Mouse (Mus musculus) heart, postnatal 10 days (tissue): ENCODE measurements around the gene Zfp523. TPM values are rescaled to one million over a fixed set of nuclear protein-coding genes. Genes with fewer than 3 reads are reported as not detected.

Experiments
- DNase-seq, 2 experiments: peaks; one replicate each; pipeline ENCODE4 v3.0.0; 2021
- intact Hi-C: fragments of 180-260 bp; cut with DNase I; formaldehyde crosslinking; loops from one replicate; pipeline ENCODE4 v1.15.1; 2025
- total RNA-seq, 2 experiments: library from RNA; stranded (reverse); gene quantifications; 2 replicates each; pipeline ENCODE4 v1.2.3; 2021

Zfp523 gene
- total RNA-seq, 2 experiments from 2014 or later = 21.4 to 26.9 TPM

DNA sequence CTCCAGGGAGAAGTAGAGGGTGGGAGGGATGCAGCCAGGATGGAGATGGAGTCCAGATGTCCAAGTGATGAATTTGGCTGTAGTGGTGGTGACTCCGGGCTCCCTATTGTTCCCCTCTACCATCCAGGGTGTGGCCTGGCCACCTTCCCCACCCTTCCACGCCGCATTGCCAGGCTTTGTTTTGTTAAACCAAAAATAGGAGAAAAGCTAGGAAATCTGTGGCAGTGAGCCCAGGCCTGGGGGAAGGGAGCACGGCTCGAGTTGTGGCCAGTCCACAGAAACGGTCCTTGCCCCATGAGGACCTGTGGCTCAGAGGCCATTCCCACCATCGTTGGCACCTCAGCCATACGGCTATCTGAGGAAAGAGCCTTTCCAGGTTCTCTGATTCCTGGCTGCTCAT is 22.0 kb upstream of the Zfp523 start:
- intact Hi-C loops = no loop called here
- DNase-seq = no peak

DNA sequence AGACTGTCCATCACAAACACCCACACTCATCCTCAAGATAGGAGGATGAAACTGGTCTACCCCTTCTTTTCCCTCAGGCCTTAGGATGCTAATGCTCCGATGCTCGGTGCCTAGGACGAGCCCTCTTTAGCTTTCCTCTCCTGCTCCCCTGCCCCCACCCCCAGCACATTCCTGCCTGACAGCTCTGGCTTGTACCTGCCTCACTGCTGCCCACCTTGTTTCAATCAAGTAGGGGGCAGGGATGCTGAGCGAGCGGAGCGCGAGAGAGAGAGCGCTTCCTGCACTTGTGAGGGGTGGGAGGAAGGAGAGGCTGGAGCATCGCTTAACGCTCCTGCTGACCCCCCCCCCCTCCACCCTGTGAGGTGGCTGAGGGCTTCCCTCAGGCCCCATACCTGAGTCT is 16.6 kb upstream of the Zfp523 start:
- intact Hi-C loops = no loop called here
- no peak for DNase-seq

DNA sequence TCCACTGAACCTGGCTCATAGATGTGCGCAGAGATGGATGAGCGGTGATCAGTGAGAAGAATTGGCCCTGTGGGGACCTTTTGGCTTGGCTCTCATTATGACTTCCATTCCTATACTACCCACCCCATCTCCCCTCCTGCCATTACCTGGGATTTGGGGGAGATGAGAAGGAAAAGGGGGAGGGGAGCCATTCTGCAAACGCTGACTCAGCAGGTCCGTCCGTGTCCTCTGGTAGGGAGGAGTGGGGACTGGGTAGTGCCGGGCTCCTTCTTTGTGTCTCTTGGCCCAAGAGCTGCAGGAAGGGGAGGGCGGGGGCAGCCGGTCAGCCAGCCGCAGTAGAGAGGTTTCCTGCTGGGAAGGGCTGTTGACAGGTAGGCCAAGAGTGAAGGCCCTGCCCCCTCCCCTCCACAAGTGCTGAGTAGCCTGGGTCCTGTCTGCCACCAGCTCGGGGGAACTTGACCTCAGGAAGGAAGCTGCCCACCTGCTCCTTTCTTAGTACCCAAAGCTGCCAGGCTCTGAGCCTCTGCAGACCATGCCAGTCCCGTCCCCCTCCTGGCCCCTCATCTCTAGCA is 15.5 kb upstream of the Zfp523 start:
- no peak for DNase-seq
- intact Hi-C loops = no loop called here

DNA sequence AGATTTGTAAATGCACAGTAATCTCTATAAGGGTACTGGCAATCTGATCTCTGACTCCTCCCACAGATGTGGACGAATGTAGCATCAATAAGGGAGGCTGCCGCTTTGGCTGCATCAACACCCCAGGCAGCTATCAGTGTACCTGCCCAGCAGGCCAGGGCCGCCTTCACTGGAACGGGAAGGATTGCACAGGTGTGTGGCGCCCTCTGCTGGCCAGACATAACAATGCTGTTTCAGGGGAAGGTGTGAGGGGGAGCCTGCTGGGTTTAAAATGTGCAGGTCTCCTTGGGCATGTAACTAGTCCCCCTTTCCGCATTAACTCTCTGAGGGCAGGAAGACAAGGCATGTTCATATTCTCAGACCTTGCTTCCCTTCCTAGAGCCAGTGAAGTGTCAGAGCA is 13.3 kb upstream of the Zfp523 start:
- peak; percentile 77 to 88 for DNase-seq
- intact Hi-C loops = loop anchor here (1.0 to 2.0 kb wide), 2 partner anchors 78 to 173 kb away; no protein-coding TSS in a partner anchor

DNA sequence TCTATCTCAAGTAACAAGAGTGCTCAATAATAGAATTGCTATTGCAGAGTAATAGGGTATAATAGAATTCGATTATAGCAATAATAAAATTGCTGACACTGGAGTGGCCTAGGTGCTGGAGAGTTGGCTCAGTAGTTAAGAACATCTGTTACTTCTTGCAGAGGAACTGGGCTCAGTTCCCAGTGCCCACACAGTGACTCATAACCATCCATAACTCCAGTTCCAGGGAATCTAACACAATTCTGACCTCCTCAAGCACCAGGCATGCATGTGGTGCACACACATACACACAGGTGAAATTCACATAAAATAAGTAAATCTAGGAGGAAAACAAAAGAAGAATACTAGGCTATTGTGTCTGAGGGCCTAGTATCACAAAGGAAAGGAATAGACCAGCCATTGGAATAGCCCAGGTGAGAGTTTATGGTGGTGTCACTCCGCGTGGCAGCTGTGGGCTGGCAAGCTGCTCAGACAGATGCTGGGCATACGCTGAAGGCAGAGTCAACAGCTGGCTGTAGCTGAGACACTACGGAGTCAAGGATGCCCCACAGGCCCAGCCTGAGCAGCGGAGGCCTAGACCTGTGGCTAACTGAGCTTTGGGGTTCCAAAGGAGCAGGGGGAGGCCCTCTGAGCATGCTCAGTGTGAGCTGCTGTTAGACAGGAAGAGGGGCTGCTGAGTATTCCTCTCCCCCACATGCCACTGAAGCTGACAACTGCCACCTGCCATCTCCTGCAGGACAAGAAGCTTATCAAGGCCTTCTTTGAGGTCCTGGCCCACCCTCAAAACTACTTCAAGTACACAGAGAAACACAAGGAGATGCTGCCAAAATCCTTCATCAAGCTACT is 6.2 kb upstream of the Zfp523 start:
- DNase-seq = no peak
- intact Hi-C loops = loop anchor here (5.0 kb wide), 1 partner anchor 263 kb away; the partner anchor contains the start of genes Anks1 and Taf11

DNA sequence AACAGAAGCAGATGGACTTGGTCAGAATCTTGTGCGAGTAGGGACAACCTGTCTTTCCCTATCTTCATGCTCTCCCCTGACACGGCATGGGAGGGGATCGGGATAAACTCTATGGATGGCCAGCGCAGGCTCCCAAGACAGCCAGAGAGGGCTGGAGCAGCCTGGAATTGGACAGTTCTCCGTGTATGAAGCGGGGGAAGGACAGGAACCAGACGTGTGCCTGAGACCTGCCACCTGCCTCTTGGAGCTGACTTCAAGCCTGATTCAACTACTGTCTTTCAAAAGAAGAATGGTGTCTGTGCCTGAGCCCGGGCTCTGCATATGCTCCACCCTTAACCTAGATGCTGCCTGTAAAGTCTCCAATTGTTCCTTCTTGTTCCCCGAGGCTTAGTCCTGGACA is 4.2 kb upstream of the Zfp523 start:
- DNase-seq = no peak
- intact Hi-C loops = loop anchor here (5.0 kb wide), 1 partner anchor 265 kb away; the partner anchor contains the start of genes Anks1 and Taf11

DNA sequence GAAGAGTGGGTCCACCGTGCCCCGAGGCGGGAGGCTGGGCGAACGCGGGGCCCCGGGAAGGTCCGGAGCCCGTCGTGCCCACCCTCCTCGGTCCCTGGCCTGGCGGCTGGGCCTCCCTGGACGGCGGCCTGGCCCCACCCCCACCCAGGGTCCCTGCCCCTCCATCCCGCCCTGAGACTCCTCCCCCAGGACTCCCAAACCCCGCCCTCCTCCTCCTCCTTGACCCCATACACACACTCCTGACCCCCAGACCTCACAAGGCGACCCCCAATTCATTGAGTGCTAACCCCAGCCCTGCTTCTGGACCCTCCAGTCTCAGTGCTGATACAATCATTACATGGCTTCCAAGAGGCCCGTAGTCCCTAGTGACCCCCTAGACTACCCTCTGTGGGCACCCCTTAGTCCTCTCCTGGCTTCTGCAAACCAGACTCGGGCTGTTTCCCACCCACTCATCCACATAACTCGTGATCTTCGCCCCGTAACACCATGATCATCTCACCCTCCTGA is 664 bp downstream of the Zfp523 start:
- intact Hi-C loops = no loop called here
- no peak for DNase-seq

DNA sequence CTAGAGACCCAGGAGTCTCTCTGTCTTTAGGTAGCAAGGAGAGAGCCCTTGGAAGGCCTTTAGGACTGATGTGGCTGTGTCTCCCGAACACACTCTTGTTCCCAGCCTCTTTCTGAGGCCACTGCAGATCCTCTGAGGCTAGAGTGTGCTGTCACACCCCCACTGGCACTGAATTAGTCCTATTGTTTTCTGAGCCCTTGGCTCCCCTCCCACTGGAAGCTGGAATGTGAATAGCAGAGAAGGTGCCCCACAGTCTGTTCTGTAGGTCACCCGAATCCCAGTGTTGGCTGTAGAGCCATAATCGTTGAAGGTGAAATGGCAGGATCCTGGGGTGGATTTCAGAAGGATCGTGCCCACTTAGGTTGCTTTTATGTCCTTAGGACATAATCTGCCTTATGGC is 3.4 kb downstream of the Zfp523 start:
- intact Hi-C loops = no loop called here
- DNase-seq = peak; percentile 68 to 72

DNA sequence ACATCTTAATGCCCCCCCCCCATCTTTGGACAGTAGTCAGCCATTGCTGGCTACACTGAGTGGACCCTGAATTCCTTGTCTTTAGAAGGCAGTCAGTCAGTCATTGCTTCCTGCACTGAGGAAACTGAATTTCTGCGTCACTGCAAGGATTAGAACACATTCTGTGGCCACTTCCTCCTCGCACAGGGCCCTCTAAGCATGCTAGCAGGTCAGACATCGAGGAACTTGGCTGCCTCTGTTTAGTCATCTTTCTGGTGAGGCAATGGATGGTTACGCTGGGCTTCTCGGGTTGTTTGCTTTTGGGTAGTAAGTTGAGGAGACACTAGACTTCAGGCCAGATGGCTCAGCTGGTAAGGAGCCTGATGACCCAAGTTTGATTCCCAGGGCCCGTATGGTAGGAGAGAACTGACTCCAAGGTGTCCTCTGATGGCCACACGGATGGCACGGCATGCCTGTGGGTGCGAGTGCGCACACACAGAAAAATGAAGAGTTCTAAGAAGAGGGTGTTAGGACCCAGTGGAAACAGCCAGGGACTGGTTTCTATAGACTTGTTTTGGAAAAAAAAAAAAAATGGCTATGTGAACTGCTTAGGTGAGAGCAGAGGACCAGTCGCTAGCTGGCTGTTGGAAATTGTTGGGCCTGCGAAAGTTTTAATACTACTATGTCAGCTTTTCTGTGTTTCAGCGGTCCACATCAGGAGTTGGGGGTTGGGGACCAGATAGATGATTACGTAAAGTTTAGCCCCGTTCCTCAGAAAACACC is 4.0 kb downstream of the Zfp523 start:
- no peak for DNase-seq
- intact Hi-C loops = no loop called here

DNA sequence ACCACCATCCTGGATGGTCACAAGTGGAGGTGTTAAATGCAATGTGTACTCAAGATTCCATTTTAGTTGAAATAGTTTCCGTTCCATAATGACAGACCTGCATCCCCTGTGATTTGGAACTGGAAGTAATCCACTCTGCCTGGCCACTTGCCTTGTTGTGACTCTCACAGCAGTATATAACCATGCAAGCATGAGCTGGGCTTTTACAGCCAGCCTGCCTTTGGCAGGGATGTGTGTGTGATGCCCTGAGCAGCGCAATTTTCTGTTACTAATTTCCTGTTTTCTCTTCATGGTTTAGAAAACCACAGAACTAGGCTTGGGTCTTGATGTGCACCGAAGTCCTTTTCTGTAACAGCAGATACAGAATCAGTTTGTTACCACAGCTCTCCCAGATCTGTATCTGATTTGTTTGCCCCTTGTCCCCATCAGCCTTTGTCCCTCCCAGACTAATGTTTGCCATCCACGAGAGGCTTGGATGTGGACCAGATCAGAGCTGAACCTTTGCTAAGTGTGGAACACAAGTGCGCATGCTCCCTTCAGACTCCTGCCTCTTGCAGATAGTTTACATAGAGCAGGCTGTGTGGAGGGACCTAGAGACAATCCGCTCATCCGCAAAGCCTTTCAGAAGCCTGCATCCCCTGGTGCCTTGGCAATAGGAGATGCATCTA is 8.2 kb downstream of the Zfp523 start:
- intact Hi-C loops = no loop called here
- no peak for DNase-seq

DNA sequence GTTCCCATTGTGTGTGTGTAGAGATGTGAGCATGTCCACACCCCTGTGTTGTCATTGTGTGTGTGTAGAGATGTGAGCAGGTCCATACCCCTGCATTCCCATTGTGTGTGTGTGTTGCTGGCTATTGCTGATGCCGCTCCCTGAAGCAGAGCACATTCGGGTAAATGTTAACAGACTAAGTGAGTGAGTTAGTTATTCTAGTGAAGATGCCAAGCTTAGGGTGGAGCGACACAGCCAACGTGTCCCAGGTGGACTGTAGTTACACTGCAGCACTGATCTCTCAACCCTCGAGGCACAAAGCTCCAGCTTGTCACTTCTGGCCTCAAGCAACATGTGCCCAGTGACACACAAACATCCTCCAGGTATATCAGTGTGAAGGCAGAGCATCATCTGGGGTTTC is 11.4 kb downstream of the Zfp523 start:
- intact Hi-C loops = no loop called here
- no peak for DNase-seq

DNA sequence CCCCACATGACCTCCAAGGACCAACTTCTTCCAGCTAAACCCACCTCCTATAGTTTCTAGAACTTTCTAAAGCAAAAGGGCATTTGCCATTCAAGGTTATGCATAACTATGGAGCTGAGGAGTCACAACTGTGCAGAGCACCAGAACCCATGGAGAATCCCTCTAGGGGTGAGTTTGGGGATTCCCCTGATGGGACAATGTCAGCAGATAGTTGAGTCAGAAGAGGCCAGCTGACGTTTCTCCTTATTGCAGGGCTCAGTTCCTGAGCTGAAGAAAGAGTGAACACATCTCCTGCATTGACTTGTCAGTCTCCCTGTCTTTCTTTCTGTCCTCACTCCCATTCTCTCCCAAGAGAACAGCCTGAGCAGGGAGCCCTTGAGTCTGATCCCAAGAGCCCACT is 15.8 kb downstream of the Zfp523 start:
- intact Hi-C loops = no loop called here
- DNase-seq = no peak

DNA sequence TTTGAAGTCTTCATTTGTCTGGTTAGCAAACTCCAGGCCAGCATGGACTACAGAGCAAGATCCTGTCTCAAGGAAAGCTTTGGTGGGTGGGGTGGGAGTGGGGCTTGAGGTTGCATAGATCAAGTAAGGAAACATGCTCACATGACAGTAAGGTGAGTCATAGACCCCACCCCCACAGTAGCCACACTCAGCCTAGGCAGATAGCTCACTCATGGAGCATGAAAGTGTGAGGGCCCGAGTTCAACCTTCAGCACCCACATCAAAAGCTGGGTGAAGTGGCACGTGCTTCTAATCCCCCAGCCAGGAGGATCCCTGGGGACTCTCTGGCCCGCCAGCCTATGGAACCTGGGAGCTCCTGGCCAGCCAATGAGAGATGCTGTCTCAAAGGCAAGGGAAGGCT is 16.6 kb downstream of the Zfp523 start:
- no peak for DNase-seq
- intact Hi-C loops = no loop called here

DNA sequence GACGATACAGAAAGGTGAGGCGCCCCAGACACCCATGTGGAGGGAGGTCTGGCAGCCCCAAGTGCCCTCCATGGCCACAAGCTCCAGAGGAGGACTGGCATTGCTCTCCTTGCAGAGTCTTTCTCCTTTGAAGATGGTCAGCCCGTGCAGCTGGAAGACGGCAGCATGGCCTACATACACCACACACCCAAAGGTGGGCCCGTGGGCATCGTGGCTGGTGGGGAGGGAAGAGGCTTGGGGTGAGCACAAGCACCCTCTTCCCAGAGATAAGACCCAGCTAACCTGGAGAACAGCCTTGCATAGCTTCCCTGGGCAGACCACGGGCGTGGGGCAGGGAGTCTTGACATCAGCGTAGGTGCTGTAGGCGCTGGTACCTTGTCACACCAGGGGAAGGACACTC is 18.1 kb downstream of the Zfp523 start:
- intact Hi-C loops = no loop called here
- DNase-seq = no peak

DNA sequence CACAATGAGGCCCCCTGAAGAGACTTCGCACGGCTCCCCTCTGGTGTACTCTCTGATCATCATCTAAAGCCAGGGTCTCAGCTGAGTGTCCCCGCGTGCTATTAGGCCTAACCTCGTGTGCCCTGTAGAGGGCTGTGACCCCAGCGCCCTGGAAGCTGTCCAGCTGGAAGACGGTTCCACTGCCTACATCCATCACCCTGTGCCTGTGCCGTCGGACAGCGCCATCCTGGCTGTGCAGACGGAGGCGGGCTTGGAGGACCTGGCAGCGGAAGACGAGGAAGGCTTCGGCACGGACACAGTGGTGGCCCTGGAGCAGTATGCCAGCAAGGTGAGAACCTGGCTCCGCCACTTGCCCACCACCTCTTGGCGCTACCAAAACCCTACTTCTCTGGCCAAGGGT is 20.7 kb downstream of the Zfp523 start:
- intact Hi-C loops = no loop called here
- no peak for DNase-seq

DNA sequence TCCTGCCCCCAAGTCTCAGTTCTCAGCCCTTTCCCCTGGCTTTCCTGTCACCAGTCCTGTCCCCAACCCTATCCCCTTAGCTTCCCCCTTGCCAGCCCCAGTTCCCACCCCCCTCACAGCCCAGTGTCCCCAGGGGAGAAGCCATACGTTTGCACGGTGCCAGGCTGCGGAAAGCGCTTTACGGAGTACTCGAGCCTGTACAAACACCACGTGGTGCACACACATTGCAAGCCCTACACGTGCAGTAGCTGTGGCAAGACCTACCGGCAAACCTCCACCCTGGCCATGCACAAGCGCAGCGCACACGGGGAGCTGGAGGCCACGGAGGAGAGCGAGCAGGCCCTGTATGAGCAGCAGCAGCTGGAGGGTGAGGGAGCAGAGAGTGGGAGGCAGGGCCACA is 25.1 kb downstream of the Zfp523 start:
- DNase-seq = no peak
- intact Hi-C loops = no loop called here

DNA sequence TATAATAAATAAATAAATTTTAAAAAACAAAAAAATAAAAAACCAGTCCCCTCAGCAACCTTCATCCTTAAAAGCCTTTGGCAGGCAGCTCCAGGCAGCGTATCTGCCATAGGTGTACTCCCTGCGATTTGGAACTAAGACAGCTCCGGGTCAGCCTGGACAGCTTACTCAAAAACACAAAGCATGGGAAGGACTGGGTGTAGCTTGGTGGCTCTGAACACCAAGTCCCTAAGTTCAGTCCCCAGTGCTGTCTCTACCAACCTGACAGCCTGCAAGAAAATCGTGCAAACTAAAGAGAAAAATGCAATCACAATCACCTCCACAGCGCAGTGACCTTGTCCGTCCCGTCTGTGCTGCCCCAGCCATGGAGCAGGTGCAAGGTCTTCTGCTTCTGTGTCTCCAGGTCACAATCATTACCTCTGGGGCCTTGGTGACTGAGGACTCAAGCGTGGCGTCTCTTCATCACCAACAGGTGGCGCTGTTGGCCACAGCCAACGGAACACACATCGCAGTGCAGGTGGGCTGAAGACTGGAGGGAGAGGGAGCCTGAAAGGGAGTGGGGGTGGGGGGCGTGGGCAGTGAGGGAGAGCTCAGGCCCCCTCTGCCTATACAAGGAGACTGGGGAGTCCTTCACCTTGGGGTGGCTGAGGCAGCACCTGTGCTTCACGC is 27.3 kb downstream of the Zfp523 start:
- DNase-seq = peak; percentile 45 to 63
- intact Hi-C loops = no loop called here

DNA sequence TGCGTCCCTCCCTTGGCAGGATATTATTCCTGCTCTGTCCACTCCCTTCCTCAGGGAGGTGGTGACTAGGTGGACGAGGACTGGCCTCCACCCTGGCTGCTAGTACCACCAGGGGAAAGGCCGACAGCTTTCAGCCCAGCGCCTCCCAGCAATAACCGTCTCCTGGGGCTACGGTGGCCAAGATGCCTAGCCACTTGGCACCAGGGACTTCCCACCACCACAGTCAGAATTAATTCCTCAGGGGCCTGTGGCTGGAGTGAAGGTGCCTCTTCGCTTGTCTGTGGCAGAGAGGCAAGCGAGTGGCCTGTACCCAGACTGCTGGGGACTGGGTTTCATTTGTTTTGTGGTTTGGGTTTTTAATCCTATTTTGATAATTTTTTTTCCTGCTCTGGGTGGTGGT is 28.5 kb downstream of the Zfp523 start:
- DNase-seq = no peak
- intact Hi-C loops = loop anchor here (5.0 kb wide), 1 partner anchor 167 kb away; no protein-coding TSS in a partner anchor

DNA sequence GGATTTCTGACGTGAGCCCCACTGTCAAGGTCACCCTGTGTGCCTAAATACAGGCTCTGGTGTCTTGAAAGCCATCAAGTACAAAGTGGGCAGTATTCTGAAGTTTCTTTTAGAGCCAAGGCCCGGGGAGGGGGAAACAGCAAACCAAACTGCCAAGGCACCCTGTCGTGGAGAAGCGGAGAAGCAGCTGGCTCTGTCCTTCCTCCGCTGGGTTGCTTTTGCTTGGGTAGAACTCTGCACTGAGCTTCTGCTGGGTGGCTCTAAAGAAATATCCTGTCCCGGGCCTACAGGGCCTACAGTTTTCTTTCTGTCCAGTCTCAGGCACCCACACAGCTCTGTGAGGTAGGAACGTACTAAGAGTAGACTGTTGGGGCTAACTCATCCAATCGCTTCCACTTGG is 30.2 kb downstream of the Zfp523 start:
- DNase-seq = no peak
- intact Hi-C loops = loop anchor here (2.0 to 5.0 kb wide), 2 partner anchors 18 to 165 kb away; no protein-coding TSS in a partner anchor
